Mouse (Mus musculus): ENCODE data around the gene Eif2ak2. TPM values are rescaled to one million over a fixed set of nuclear protein-coding genes. Genes with fewer than 3 reads are reported as not detected.

Eif2ak2 gene
- total RNA-seq, 2 experiments from 2014 or later = 4.1 to 5.9 TPM

DNA sequence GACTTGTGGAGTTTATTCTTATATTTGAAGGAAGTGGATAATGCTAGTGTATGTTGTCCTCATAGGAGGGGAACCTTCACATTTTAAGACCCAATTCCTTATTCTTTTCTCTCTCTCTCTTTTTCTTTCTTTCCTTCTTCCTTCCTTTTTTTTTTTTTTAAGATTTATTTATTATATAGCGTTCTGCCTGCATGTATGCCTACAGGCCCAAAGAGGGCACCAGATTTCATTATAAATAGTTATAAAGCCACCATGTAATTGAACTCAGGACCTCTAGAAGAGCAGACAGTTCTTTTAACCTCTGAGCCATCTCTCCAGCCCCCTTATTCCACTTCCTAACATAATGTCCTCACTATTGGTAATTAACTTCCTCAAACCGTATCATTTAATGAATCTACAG is 46.3 kb downstream of the Eif2ak2 start:
- DNase-seq (ENCODE audit: extremely low spot score in 1 of 2, low spot score in 1 of 2) = no peak

DNA sequence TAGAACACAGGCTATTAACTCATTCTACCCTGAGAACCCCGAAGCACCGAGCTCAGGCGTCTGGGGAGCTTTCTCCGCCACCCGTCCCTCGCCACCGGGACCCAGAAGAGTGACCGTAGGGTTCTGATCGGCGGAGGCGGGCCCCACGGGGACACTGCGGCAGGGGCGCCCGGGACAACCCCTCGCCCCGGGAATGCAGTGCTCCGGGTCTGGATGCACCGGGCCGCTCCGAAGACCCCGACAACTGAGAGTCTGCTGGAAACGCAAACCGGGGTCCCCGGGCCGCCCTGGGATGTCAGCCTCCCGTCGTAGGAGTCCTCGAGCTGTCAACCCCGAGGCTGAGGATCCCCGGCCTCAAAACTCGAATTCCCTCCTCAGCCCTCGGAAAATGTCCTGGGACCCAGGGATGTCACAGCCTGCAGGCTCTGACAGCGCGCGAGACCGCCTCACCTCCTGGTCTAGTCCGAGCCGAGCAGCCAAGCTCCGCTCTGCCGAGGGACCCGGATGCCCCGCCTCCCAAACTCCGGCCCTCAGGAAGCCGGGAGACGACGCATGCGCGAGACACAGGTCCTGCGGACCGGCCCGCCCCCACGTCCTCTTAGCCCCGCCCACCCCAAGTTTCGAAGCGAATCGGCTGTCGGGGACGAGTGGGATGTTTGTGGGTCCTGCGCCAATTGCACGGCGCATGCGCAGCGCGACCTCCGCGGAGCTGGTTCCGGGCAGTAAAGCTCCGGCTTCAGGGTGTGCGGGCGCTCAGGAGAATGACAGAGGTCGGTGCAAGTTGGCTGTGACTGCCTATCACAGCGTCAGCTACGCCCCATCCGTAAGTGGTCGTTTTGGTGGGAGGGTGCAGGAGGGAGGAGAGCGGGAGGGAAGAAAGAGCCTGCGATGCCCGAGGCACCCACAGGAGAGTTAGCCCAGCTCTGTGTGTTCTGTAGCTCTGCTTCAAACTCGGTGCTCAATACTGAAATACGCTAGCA is 47.2 kb downstream of the Eif2ak2 start, which contains the start of the genes Heatr5b and Gpatch11:
Heatr5b (minus strand) TSS at position 509 of the 980 bp plus-strand sequence.
Gpatch11 (plus strand) TSS at position 712 of the 980 bp plus-strand sequence.
- DNase-seq (ENCODE audit: extremely low spot score in 1 of 2, low spot score in 1 of 2) = peak; percentile 90 to 98

DNA sequence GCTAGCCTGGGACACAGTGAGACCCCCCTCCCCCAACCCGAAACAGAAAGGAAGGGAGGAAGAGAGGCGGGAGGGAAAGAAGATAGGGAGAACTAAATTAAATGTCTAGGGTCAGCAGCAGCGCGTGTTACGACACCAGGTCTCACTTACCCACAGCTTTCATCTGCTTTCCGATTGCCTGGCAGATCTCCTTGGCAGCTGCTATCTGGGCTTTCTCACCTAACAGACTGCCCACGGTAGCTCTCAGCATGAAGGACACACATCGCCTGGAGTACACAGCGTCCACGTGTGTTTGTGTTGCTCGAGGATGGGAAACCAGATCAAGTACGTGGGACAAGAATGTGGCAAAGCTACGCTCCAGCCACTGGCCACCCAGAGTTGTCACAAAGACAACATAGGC is 58.0 kb downstream of the Eif2ak2 start:
- no peak for DNase-seq (ENCODE audit: extremely low spot score in 1 of 2, low spot score in 1 of 2)

DNA sequence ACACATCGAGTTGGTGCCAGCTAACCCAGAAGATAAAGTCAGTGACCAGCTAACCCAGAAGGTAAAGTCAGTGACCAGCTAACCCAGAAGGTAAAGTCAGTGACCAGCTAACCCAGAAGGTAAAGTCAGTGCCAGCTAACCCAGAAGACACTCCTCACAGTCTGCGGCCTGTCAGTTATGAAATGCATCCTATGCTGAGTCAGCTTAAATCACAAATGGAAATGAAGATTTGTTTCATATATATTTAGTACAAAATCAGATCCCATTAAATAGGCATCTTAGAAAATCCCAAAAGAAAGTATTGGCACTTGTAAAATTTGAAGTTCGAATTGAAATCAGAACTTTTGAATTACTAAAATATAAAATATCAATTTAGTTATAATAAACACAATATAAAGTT is 72.8 kb downstream of the Eif2ak2 start:
- DNase-seq (ENCODE audit: extremely low spot score in 1 of 2, low spot score in 1 of 2) = no peak

DNA sequence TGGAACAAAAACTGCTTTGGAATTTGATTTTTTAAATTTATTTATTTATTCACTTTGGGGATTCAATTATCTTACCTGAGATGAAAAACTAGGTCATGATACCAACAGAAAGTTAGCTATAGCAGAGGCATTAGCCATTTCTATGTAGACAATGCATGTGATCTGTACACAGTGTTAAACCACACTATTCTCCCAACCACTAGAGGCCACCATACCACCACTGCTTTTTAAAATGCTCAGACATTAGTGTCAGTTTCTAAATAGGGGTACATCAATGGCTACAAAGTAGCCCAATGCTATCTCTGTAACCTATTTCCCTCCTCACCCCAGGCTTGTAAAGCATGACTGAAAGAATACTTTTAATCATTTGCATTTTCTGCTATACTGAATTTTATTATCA is 73.4 kb downstream of the Eif2ak2 start:
- DNase-seq (ENCODE audit: extremely low spot score in 1 of 2, low spot score in 1 of 2) = no peak

Other genes starting within 250 kb of the Eif2ak2 start
- gene Strn, start 145.4 kb downstream of the Eif2ak2 start, total RNA-seq (2021) = 10 to 100 TPM; 66.9 to 68.9 TPM
- 10 to 100 TPM; 50.2 to 59.1 TPM for gene Heatr5b, start 47.2 kb downstream of the Eif2ak2 start, total RNA-seq (2021)
- gene Gpatch11, start 47.0 kb downstream of the Eif2ak2 start, total RNA-seq (2021) = 10 to 100 TPM; 41.2 to 41.7 TPM
- not detected for gene Sult6b1, start 24.4 kb upstream of the Eif2ak2 start, total RNA-seq (2021)
- 10 to 100 TPM; 25.7 to 35.0 TPM for gene Cebpzos, start 33.9 kb upstream of the Eif2ak2 start, total RNA-seq (2021)
- gene Cebpz, start 54.5 kb upstream of the Eif2ak2 start, total RNA-seq (2021) = 10 to 100 TPM; 32.5 to 32.9 TPM
- gene Ndufaf7, start 54.6 kb upstream of the Eif2ak2 start, total RNA-seq (2021) = 10 to 100 TPM; 52.7 to 58.2 TPM
- gene Prkd3, start 138.2 kb upstream of the Eif2ak2 start, total RNA-seq (2021) = 10 to 100 TPM; 13.1 to 14.7 TPM
- gene Qpct, start 169.3 kb upstream of the Eif2ak2 start, total RNA-seq (2021) = 10 to 100 TPM; 12.5 to 14.8 TPM